Mouse (Mus musculus) CD4-positive, CD25-positive, alpha-beta regulatory T cell, adult 2 months (primary cell): ENCODE results near the gene Pafah1b1.

ENCODE experiments used
- DNase-seq: peaks from one replicate; pipeline ENCODE4 v3.0.0-alpha.2; 2012; ENCODE audit warnings: low read depth, low spot score

The Pafah1b1 gene

GRCm38 (mm10) chr11:74664279-74664678, 60.2 kb downstream of the Pafah1b1 start:
- no peak for DNase-seq

GRCm38 (mm10) chr11:74662221-74662620, 62.2 kb downstream of the Pafah1b1 start:
- DNase-seq = no peak

GRCm38 (mm10) chr11:74661641-74662040, 62.8 kb downstream of the Pafah1b1 start:
- DNase-seq = no peak

GRCm38 (mm10) chr11:74660336-74660735, 64.1 kb downstream of the Pafah1b1 start:
- DNase-seq = no peak

GRCm38 (mm10) chr11:74655941-74656340, 68.5 kb downstream of the Pafah1b1 start:
- no peak for DNase-seq

GRCm38 (mm10) chr11:74653385-74653784, 71.1 kb downstream of the Pafah1b1 start:
- DNase-seq = no peak

- DNase-seq = no peak
These were observed 71.7 kb downstream of the Pafah1b1 start for GRCm38 (mm10) chr11:74652791-74653191.

- DNase-seq = no peak
These were observed 73.8 kb downstream of the Pafah1b1 start for GRCm38 (mm10) chr11:74650576-74651100.

GRCm38 (mm10) chr11:74649647-74650551, 74.6 kb downstream of the Pafah1b1 start:
- DNase-seq = peak; percentile 47

GRCm38 (mm10) chr11:74649095-74649646, 75.3 kb downstream of the Pafah1b1 start, which contains the start of gene Cluh:
Cluh (plus strand) TSS chr11:74649495.
- DNase-seq = peak; percentile 95

GRCm38 (mm10) chr11:74648676-74649075, 75.8 kb downstream of the Pafah1b1 start:
- DNase-seq = no peak

GRCm38 (mm10) chr11:74647966-74648365, 76.5 kb downstream of the Pafah1b1 start:
- no peak for DNase-seq

GRCm38 (mm10) chr11:74639628-74640027, 84.8 kb downstream of the Pafah1b1 start:
- no peak for DNase-seq

GRCm38 (mm10) chr11:74638791-74639411, 85.6 kb downstream of the Pafah1b1 start:
- DNase-seq = no peak

GRCm38 (mm10) chr11:74637971-74638790, 86.3 kb downstream of the Pafah1b1 start:
- DNase-seq = peak; percentile 72

GRCm38 (mm10) chr11:74637486-74637885, 87.0 kb downstream of the Pafah1b1 start:
- no peak for DNase-seq

GRCm38 (mm10) chr11:74634490-74635275, 89.8 kb downstream of the Pafah1b1 start:
- peak; percentile 84 for DNase-seq

GRCm38 (mm10) chr11:74631880-74632789, 92.3 kb downstream of the Pafah1b1 start:
- no peak for DNase-seq

GRCm38 (mm10) chr11:74627481-74627880, 97.0 kb downstream of the Pafah1b1 start:
- DNase-seq = no peak
